Mouse (Mus musculus) limb, embryonic 11.5 days (tissue): ENCODE measurements around the gene Gm47429. TPM values are rescaled to one million over a fixed set of nuclear protein-coding genes. Genes with fewer than 3 reads are reported as not detected.
"Not testable (repeated sequence)": the region's sequence is repeated elsewhere in the genome, so short reads cannot be mapped to it uniquely, and the experiment has no call there.

Experiments used
- ATAC-seq: fragments of 200-750 bp; cut with Nextera tagmentation; 2 replicates; pipeline ENCODE4 v1.8.0; 2017; ENCODE audit warnings: low read depth; ENCODE audit not compliant: insufficient number of reproducible peaks, low FRiP score, low TSS enrichment
- DNase-seq: peaks from one replicate; pipeline ENCODE4 v3.0.0-alpha.2; 2015; ENCODE audit warnings: low spot score
- H3K27ac ChIP-seq: fragments of 300-500 bp; sonication (generic); replicated peaks from 2 replicates; pipeline ENCODE4 v1.5.1; 2014; ENCODE audit warnings: low read depth, mild to moderate bottlenecking, low read length
- H3K27me3 ChIP-seq: fragments of 300-500 bp; sonication (generic); 2 replicates; pipeline ENCODE4 v1.6.1; 2014; ENCODE audit warnings: mild to moderate bottlenecking, low read length, mixed read lengths; ENCODE audit not compliant: control insufficient read depth, insufficient read depth
- H3K36me3 ChIP-seq: fragments of 300-500 bp; sonication (generic); 2 replicates; pipeline ENCODE4 v1.6.1; 2014; ENCODE audit warnings: mild to moderate bottlenecking, low read length, moderate library complexity, mixed read lengths; ENCODE audit not compliant: control insufficient read depth, insufficient read depth
- H3K4me1 ChIP-seq: fragments of 300-500 bp; sonication (generic); 2 replicates; pipeline ENCODE4 v1.6.1; 2014; ENCODE audit warnings: low read length, mixed read lengths; ENCODE audit not compliant: control insufficient read depth, insufficient read depth
- H3K4me2 ChIP-seq: fragments of 300-500 bp; sonication (generic); 2 replicates; pipeline ENCODE4 v1.6.1; 2014; ENCODE audit warnings: low read depth, mild to moderate bottlenecking, moderate library complexity; ENCODE audit not compliant: severe bottlenecking
- H3K4me3 ChIP-seq: fragments of 300-500 bp; sonication (generic); 2 replicates; pipeline ENCODE4 v1.5.1; 2014; ENCODE audit warnings: low read depth, low read length
- H3K9ac ChIP-seq: fragments of 300-500 bp; sonication (generic); 2 replicates; pipeline ENCODE4 v1.6.1; 2014; ENCODE audit warnings: mild to moderate bottlenecking, low read length
- H3K9me3 ChIP-seq: fragments of 300-500 bp; sonication (generic); 2 replicates; pipeline ENCODE4 v1.6.1; 2016; ENCODE audit warnings: low read length; ENCODE audit not compliant: control insufficient read depth
- WGBS: fragments of 180-500 bp; shearing (Covaris S2); extraction: QIAGEN DNeasy Blood & Tissue Kit; methylation state at CpG from one replicate; pipeline ENCODE4 v1.1.7; 2014; 5-methylcytosine and 5-hydroxymethylcytosine counted together
- polyA plus RNA-seq: library from polyadenylated mRNA; unstranded; fragments of >200 nt; fragmentation: Nextera tagmentation; extraction: Ambion mirVana; gene quantifications from 2 replicates; pipeline ENCODE4 v1.2.1, GENCODE M21; 2014

Gene Gm47429
- polyA plus RNA-seq, result not detected in 2 replicates

- H3K27ac ChIP-seq, result no peak within 1 kb of the TSS
- no peak within 1 kb of the TSS for H3K4me2 ChIP-seq
- no peaks in the 10 kb centered on the region for H3K27me3 ChIP-seq
- 89% methylated on average over 2 of the region's 2 CpGs for WGBS
- H3K9ac ChIP-seq, result no peak within 1 kb of the TSS
- no peaks in the 10 kb centered on the region for H3K9me3 ChIP-seq
- H3K4me1 ChIP-seq, result no peaks in the 10 kb centered on the region
- ATAC-seq (no peak), DNase-seq (no peak)
- H3K4me3 ChIP-seq, result no peak within 1 kb of the TSS
- H3K36me3 ChIP-seq, result no peaks in the 10 kb centered on the region
Observed at GRCm38 (mm10) chr13:50443812-50444211, at the start of gene Gm47429. Gm47429 (minus strand) TSS chr13:50443912.

DNA sequence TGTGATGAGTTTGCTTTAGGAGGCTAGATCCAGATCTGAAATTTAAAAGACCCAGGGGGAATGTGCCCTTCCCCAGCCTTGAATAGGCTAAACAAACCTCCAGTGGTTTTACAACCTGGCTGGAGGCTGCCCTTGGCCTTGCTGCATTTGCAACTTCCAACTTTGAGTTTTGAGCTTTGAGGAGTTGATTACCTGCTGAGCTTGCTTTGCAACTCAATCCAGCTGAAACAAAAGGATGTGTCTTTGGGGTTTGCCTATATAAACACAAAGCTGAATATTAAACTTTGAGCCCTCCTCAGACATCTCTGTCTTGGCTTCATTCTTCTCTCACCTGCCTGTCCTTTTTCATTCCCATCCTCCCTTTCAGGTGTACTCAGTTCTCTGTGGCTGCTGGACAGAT is 44.8 kb upstream of the Gm47429 start:
- H3K27me3 ChIP-seq, H3K27ac ChIP-seq, H3K4me2 ChIP-seq, H3K9me3 ChIP-seq, H3K4me1 ChIP-seq, ATAC-seq, H3K9ac ChIP-seq, DNase-seq, H3K4me3 ChIP-seq, H3K36me3 ChIP-seq: not testable (repeated sequence)

GRCm38 (mm10) chr13:50467007-50467406 is 23.3 kb upstream of the Gm47429 start, which contains the start of gene Nutm2:
Nutm2 (plus strand) TSS chr13:50467307.
- H3K4me3 ChIP-seq, result no peak within 1 kb of the TSS
- DNase-seq (no peak), ATAC-seq (no peak)
- H3K4me1 ChIP-seq, result no peaks in the 10 kb centered on the region
- H3K27ac ChIP-seq, result no peak within 1 kb of the TSS
- H3K9ac ChIP-seq, result no peak within 1 kb of the TSS
- 86% methylated on average over 4 of the region's 4 CpGs for WGBS
- no peaks in the 10 kb centered on the region for H3K9me3 ChIP-seq
- H3K36me3 ChIP-seq, result no peaks in the 10 kb centered on the region
- no peaks in the 10 kb centered on the region for H3K27me3 ChIP-seq
- no peak within 1 kb of the TSS for H3K4me2 ChIP-seq

DNA sequence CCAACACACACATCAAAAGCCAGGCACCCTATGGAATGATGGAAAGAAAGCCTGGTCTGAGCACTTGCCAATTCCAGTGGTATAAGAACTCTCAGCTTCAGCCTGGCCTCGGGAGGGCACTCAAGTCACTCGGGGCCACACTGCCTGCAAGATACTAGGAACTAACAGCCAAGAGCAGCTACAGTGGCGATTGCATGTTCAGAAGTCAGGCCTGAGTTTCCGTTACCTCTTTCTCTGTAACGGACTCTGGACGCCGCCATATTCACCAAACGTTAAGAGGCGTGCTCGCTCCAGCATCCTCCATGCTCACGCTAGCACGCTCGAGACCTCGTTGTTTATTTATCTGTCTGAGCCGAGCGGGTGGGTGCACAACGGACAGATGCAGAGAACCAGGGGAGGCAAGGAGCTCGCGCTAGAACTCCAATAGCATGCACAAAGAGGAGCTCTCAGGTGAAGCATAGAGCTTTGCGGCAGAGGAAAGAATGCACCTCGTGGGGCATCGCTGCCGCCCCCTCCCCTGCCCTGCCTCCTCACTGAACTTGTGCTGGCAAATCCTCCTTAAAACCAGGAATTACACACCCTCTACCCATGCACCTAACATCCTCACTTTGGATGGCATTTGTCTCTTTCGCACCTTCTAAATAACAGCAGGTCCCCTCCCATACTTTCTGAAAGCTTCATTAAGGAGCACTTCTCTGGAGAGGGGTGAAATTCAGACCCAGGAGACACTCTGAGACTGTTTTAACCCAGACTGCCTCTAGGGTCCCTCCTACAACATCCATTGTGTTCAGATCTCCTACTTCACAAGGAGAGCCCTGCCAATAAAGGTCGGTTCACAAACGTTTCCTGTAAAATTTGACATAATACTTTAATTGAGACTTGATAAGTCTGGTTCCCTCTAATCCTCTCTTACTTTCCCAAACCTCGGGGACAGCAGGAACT is 21.2 kb upstream of the Gm47429 start:
- H3K27ac ChIP-seq, result no peak overlapping the region

GRCm38 (mm10) chr13:50460433-50460832 is 16.7 kb upstream of the Gm47429 start:
- not testable (repeated sequence) for H3K4me3 ChIP-seq, H3K4me1 ChIP-seq, H3K27ac ChIP-seq, H3K9ac ChIP-seq, H3K27me3 ChIP-seq, H3K36me3 ChIP-seq, DNase-seq, H3K9me3 ChIP-seq, ATAC-seq, H3K4me2 ChIP-seq
- 76% methylated on average over 2 of the region's 2 CpGs for WGBS

More for the DNA sequence above, 21.2 kb upstream of the Gm47429 start:
- Histone ChIP-seq H3K9ac (no peak overlapping the region; the same call in 1 of the 2 replicates), H3K4me1 (no peaks in the 10 kb centered on the region), H3K9me3 (no peaks in the 10 kb centered on the region), H3K36me3 (no peaks in the 10 kb centered on the region), H3K27me3 (no peaks in the 10 kb centered on the region), H3K4me3 (peak overlapping the region; percentile 17), H3K4me2 (peak overlapping the region; percentile 21; the same call in 1 of the 2 replicates)
- ATAC-seq, result no peak
- WGBS, result 38% methylated on average over 27 of the region's 27 CpGs
- peak; percentile 34 for DNase-seq

GRCm38 (mm10) chr13:50453426-50453825 is 9.7 kb upstream of the Gm47429 start:
- Histone ChIP-seq H3K36me3 (no peaks in the 10 kb centered on the region), H3K27ac (no peak overlapping the region), H3K9me3 (no peaks in the 10 kb centered on the region), H3K4me3 (no peak overlapping the region), H3K4me2 (no peak overlapping the region), H3K9ac (no peak overlapping the region), H3K4me1 (no peaks in the 10 kb centered on the region), H3K27me3 (no peaks in the 10 kb centered on the region)
- ATAC-seq, result no peak
- WGBS, result 22% methylated on average over 4 of the region's 4 CpGs
- DNase-seq, result no peak

DNA sequence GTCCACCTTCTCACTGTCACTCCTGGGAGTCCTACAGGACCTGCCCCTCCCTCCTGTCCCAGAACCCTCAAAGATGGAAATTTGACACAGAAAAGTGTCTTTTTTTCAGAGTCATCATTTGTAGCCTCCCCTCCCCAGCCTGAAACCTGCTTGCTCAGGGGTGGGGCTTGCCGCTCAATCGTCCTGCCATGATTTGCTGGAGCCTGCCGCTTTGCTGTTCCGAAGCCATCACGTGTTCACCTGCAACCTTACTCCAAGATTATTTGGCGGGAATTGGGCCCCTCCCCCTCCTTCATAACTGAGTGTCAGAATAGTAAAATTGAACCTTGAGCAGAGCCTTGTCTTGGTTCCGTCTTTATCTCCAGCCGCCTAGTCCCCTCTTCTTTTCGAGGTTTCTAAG is 8.6 kb upstream of the Gm47429 start:
- H3K27me3 ChIP-seq, H3K9ac ChIP-seq, H3K36me3 ChIP-seq, DNase-seq, H3K4me3 ChIP-seq, H3K4me1 ChIP-seq, H3K4me2 ChIP-seq, ATAC-seq, H3K9me3 ChIP-seq, H3K27ac ChIP-seq: not testable (repeated sequence)
- 75% methylated on average over 9 of the region's 9 CpGs for WGBS

DNA sequence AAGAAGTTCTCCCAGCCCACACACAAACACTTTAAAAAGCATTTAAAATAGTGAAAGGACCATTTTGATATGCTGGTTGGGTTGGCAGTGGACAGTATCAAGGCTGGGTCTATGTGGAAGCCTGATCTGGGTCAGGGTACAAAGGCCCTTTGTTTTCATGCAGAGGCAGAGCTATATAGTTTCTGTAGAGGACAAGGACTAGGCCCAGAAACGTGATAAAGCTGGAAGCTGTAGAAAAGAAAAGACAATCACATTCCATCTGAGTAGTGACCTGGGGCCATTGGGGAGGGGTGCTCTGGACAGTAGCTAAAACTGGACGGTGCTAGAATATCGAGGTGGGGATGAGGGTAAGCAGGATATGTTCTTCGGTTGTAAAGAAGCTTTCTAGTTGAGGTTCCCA is 1.5 kb upstream of the Gm47429 start:
- no peak overlapping the region for H3K9ac ChIP-seq
- no peaks in the 10 kb centered on the region for H3K4me1 ChIP-seq
- 83% methylated on average over 4 of the region's 4 CpGs for WGBS
- no peaks in the 10 kb centered on the region for H3K27me3 ChIP-seq
- DNase-seq, result no peak
- no peaks in the 10 kb centered on the region for H3K36me3 ChIP-seq
- no peak overlapping the region for H3K4me2 ChIP-seq
- H3K27ac ChIP-seq, result no peak overlapping the region
- H3K4me3 ChIP-seq, result no peak overlapping the region
- ATAC-seq, result no peak
- no peaks in the 10 kb centered on the region for H3K9me3 ChIP-seq
